Mouse (Mus musculus): ENCODE data around the gene Nprl2.

GRCm38 (mm10) chr9:107514303-107514955 is 27.6 kb upstream of the Nprl2 start:
- TF ChIP-seq CTCF (IDR thresholded peaks at IDR 0.05; ENCODE audit: low read depth) (peak; percentile 100), EP300 (IDR thresholded peaks at IDR 0.05; ENCODE audit: low read depth) (no peak)
